Mouse (Mus musculus) kidney, embryonic 14.5 days (tissue): ENCODE measurements around the gene Nav2. TPM values are rescaled to one million over a fixed set of nuclear protein-coding genes. Genes with fewer than 3 reads are reported as not detected.
A peak's percentile ranks its signal among the peaks of the same experiment; 100 is the strongest.

Source experiments
- ATAC-seq: fragments of 200-750 bp; cut with Nextera tagmentation; 2 replicates; pipeline ENCODE4 v1.8.0; 2017; ENCODE audit warnings: moderate number of reproducible peaks, mild to moderate bottlenecking, moderate TSS enrichment, moderate library complexity; ENCODE audit not compliant: low FRiP score, low TSS enrichment
- H3K27ac ChIP-seq: fragments of 300-500 bp; sonication (generic); 2 replicates; pipeline ENCODE4 v1.5.1; 2014; ENCODE audit warnings: low read depth, mild to moderate bottlenecking, low read length, moderate library complexity, mixed read lengths
- H3K27me3 ChIP-seq: fragments of 300-500 bp; sonication (generic); 2 replicates; pipeline ENCODE4 v1.6.1; 2014; ENCODE audit warnings: mild to moderate bottlenecking, low read length; ENCODE audit not compliant: control insufficient read depth, insufficient read depth
- H3K36me3 ChIP-seq: fragments of 300-500 bp; sonication (generic); 2 replicates; pipeline ENCODE4 v1.6.1; 2014; ENCODE audit warnings: low read length, mixed read lengths; ENCODE audit not compliant: control insufficient read depth, insufficient read depth
- H3K4me1 ChIP-seq: fragments of 300-500 bp; sonication (generic); 2 replicates; pipeline ENCODE4 v1.6.1; 2014; ENCODE audit warnings: low read length, mixed read lengths; ENCODE audit not compliant: control insufficient read depth, insufficient read depth
- H3K4me2 ChIP-seq: fragments of 300-500 bp; sonication (generic); replicated peaks from 2 replicates; pipeline ENCODE4 v1.6.1; 2014; ENCODE audit warnings: low read depth, mild to moderate bottlenecking, low read length
- H3K4me3 ChIP-seq: fragments of 300-500 bp; sonication (generic); 2 replicates; pipeline ENCODE4 v1.5.1; 2014; ENCODE audit warnings: mild to moderate bottlenecking, low read length
- H3K9ac ChIP-seq: fragments of 300-500 bp; sonication (generic); 2 replicates; pipeline ENCODE4 v1.6.1; 2014; ENCODE audit warnings: low read depth, mild to moderate bottlenecking, low read length, moderate library complexity
- H3K9me3 ChIP-seq: fragments of 300-500 bp; sonication (generic); 2 replicates; pipeline ENCODE4 v1.6.1; 2016; ENCODE audit warnings: low read length; ENCODE audit not compliant: control insufficient read depth
- WGBS: fragments of 180-500 bp; shearing (Covaris S2); extraction: QIAGEN DNeasy Blood & Tissue Kit; methylation state at CpG from one replicate; pipeline ENCODE4 v1.1.7; 2014; 5-methylcytosine and 5-hydroxymethylcytosine counted together
- polyA plus RNA-seq: library from polyadenylated mRNA; unstranded; fragments of >200 nt; fragmentation: Nextera tagmentation; extraction: Ambion mirVana; gene quantifications from 2 replicates; pipeline ENCODE4 v1.2.1, GENCODE M21; 2014

The Nav2 gene
- polyA plus RNA-seq, 1 experiment from 2014 or later = 49.2 TPM

- 0 out of 2 replicates have a peak, but pooled peaks cover 8% of the 10 kb centered on the region for H3K4me1 ChIP-seq
Observed at GRCm38 (mm10) chr7:49393857-49394256, 485.3 kb downstream of the Nav2 start.

GRCm38 (mm10) chr7:49396202-49396601, 487.7 kb downstream of the Nav2 start:
- no peak overlapping the region for H3K27ac ChIP-seq
- no peaks in the 10 kb centered on the region for H3K36me3 ChIP-seq
- H3K9me3 ChIP-seq = 0 out of 2 replicates have a peak, but pooled peaks cover 3% of the 10 kb centered on the region
- no peak overlapping the region for H3K4me2 ChIP-seq
- 81% methylated on average over 1 of the region's 1 CpGs for WGBS
- no peak overlapping the region for H3K4me3 ChIP-seq
- H3K9ac ChIP-seq = no peak overlapping the region
- H3K27me3 ChIP-seq = no peaks in the 10 kb centered on the region
- ATAC-seq = no peak
- 0 out of 2 replicates have a peak, but pooled peaks cover 10% of the 10 kb centered on the region for H3K4me1 ChIP-seq

More at GRCm38 (mm10) chr7:49393857-49394256, 485.3 kb downstream of the Nav2 start:
- ATAC-seq = no peak
- H3K9ac ChIP-seq = no peak overlapping the region
- no peak overlapping the region for H3K4me3 ChIP-seq
- no peak overlapping the region for H3K4me2 ChIP-seq
- 85% methylated on average over 7 of the region's 7 CpGs for WGBS
- H3K27me3 ChIP-seq = no peaks in the 10 kb centered on the region
- 0 out of 2 replicates have a peak, but pooled peaks cover 3% of the 10 kb centered on the region for H3K9me3 ChIP-seq
- no peak overlapping the region for H3K27ac ChIP-seq
- H3K36me3 ChIP-seq = no peaks in the 10 kb centered on the region

GRCm38 (mm10) chr7:49397441-49398003, 489.0 kb downstream of the Nav2 start:
- Histone ChIP-seq H3K4me1 (0 out of 2 replicates have a peak, but pooled peaks cover 10% of the 10 kb centered on the region), H3K4me3 (no peak overlapping the region)
- 72% methylated on average over 17 of the region's 17 CpGs for WGBS

GRCm38 (mm10) chr7:49398020-49398516, 489.6 kb downstream of the Nav2 start:
- H3K4me3 ChIP-seq = no peak overlapping the region
- H3K27ac ChIP-seq = no peak overlapping the region
- no peak overlapping the region for H3K9ac ChIP-seq
- H3K4me2 ChIP-seq = no peak overlapping the region
- H3K27me3 ChIP-seq = no peaks in the 10 kb centered on the region
- WGBS = 67% methylated on average over 7 of the region's 7 CpGs
- 0 out of 2 replicates have a peak, but pooled peaks cover 9% of the 10 kb centered on the region for H3K4me1 ChIP-seq
- ATAC-seq = no peak
- no peaks in the 10 kb centered on the region for H3K36me3 ChIP-seq
- H3K9me3 ChIP-seq = 0 out of 2 replicates have a peak, but pooled peaks cover 3% of the 10 kb centered on the region

More at GRCm38 (mm10) chr7:49397441-49398003, 489.0 kb downstream of the Nav2 start:
- Histone ChIP-seq H3K9me3 (0 out of 2 replicates have a peak, but pooled peaks cover 3% of the 10 kb centered on the region), H3K27me3 (no peaks in the 10 kb centered on the region), H3K4me2 (no peak overlapping the region), H3K9ac (no peak overlapping the region), H3K27ac (no peak overlapping the region), H3K36me3 (no peaks in the 10 kb centered on the region)
- no peak for ATAC-seq

- Histone ChIP-seq H3K27ac (no peak overlapping the region), H3K27me3 (no peaks in the 10 kb centered on the region), H3K9me3 (0 out of 2 replicates have a peak, but pooled peaks cover 3% of the 10 kb centered on the region), H3K4me3 (no peak overlapping the region), H3K36me3 (no peaks in the 10 kb centered on the region), H3K4me1 (0 out of 2 replicates have a peak, but pooled peaks cover 6% of the 10 kb centered on the region), H3K4me2 (no peak overlapping the region), H3K9ac (no peak overlapping the region)
- ATAC-seq = peak; percentile 54
- WGBS = 42% methylated on average over 2 of the region's 2 CpGs
Observed at GRCm38 (mm10) chr7:49399314-49399713, 490.8 kb downstream of the Nav2 start.

- ATAC-seq = no peak
- Histone ChIP-seq H3K4me3 (no peak overlapping the region), H3K27ac (no peak overlapping the region), H3K36me3 (no peaks in the 10 kb centered on the region), H3K4me2 (no peak overlapping the region), H3K9ac (no peak overlapping the region), H3K27me3 (no peaks in the 10 kb centered on the region), H3K4me1 (0 out of 2 replicates have a peak, but pooled peaks cover 6% of the 10 kb centered on the region), H3K9me3 (no peaks in the 10 kb centered on the region)
- 87% methylated on average over 19 of the region's 19 CpGs for WGBS
Observed at GRCm38 (mm10) chr7:49400463-49400862, 491.9 kb downstream of the Nav2 start.

- Histone ChIP-seq H3K9me3 (no peaks in the 10 kb centered on the region), H3K36me3 (no peaks in the 10 kb centered on the region), H3K27me3 (no peaks in the 10 kb centered on the region), H3K4me3 (no peak overlapping the region), H3K4me2 (no peak overlapping the region), H3K4me1 (0 out of 2 replicates have a peak, but pooled peaks cover 4% of the 10 kb centered on the region), H3K27ac (no peak overlapping the region), H3K9ac (no peak overlapping the region)
- 93% methylated on average over 5 of the region's 5 CpGs for WGBS
- ATAC-seq = no peak
Observed at GRCm38 (mm10) chr7:49402526-49402925, 494.0 kb downstream of the Nav2 start.

- 92% methylated on average over 9 of the region's 9 CpGs for WGBS
- Histone ChIP-seq H3K36me3 (no peaks in the 10 kb centered on the region), H3K9me3 (no peaks in the 10 kb centered on the region), H3K27me3 (no peaks in the 10 kb centered on the region), H3K4me3 (no peak overlapping the region), H3K27ac (no peak overlapping the region), H3K9ac (no peak overlapping the region), H3K4me1 (no peaks in the 10 kb centered on the region), H3K4me2 (no peak overlapping the region)
- no peak for ATAC-seq
Observed at GRCm38 (mm10) chr7:49407688-49408087, 499.2 kb downstream of the Nav2 start.

- no peaks in the 10 kb centered on the region for H3K4me1 ChIP-seq
- no peak overlapping the region for H3K27ac ChIP-seq
- no peak for ATAC-seq
- 94% methylated on average over 7 of the region's 7 CpGs for WGBS
- H3K4me3 ChIP-seq = no peak overlapping the region
- H3K9me3 ChIP-seq = no peaks in the 10 kb centered on the region
- no peak overlapping the region for H3K9ac ChIP-seq
- H3K27me3 ChIP-seq = no peaks in the 10 kb centered on the region
- H3K4me2 ChIP-seq = no peak overlapping the region
- H3K36me3 ChIP-seq = no peaks in the 10 kb centered on the region
Observed at GRCm38 (mm10) chr7:49408625-49409024, 500.1 kb downstream of the Nav2 start.
